Mouse (Mus musculus) stomach, embryonic 16.5 days (tissue): ENCODE measurements around the gene Pikfyve. TPM values are rescaled to one million over a fixed set of nuclear protein-coding genes. Genes with fewer than 3 reads are reported as not detected.
"Not testable (repeated sequence)": the region's sequence is repeated elsewhere in the genome, so short reads cannot be mapped to it uniquely, and the experiment has no call there.

Experiments used
- ATAC-seq: fragments of 200-750 bp; cut with Nextera tagmentation; 2 replicates; pipeline ENCODE4 v1.8.0; 2017; ENCODE audit warnings: moderate number of reproducible peaks, moderate TSS enrichment; ENCODE audit not compliant: insufficient read depth, low FRiP score
- H3K27ac ChIP-seq: fragments of 300-500 bp; sonication (generic); 2 replicates; pipeline ENCODE4 v1.5.1; 2014; ENCODE audit warnings: low read length
- H3K27me3 ChIP-seq: fragments of 300-500 bp; sonication (generic); 2 replicates; pipeline ENCODE4 v1.6.1; 2014; ENCODE audit warnings: low read length, control low read depth, mixed read lengths; ENCODE audit not compliant: control insufficient read depth, insufficient read depth
- H3K36me3 ChIP-seq: fragments of 300-500 bp; sonication (generic); 2 replicates; pipeline ENCODE4 v1.6.1; 2014; ENCODE audit warnings: low read length; ENCODE audit not compliant: control insufficient read depth, insufficient read depth
- H3K4me1 ChIP-seq: fragments of 300-500 bp; sonication (generic); 2 replicates; pipeline ENCODE4 v1.6.1; 2014; ENCODE audit warnings: low read length, control low read depth, mixed read lengths; ENCODE audit not compliant: control insufficient read depth, insufficient read depth
- H3K4me2 ChIP-seq: fragments of 300-500 bp; sonication (generic); 2 replicates; pipeline ENCODE4 v1.6.1; 2014; ENCODE audit warnings: low read depth, low read length, mixed read lengths
- H3K4me3 ChIP-seq: fragments of 300-500 bp; sonication (generic); replicated peaks from 2 replicates; pipeline ENCODE4 v1.5.1; 2014; ENCODE audit warnings: mild to moderate bottlenecking, low read length
- H3K9ac ChIP-seq: fragments of 300-500 bp; sonication (generic); 2 replicates; pipeline ENCODE4 v1.6.1; 2014; ENCODE audit warnings: low read length
- H3K9me3 ChIP-seq: fragments of 300-500 bp; sonication (generic); replicated peaks from 2 replicates; pipeline ENCODE4 v1.6.1; 2016; ENCODE audit warnings: low read length, control low read depth; ENCODE audit not compliant: control insufficient read depth
- WGBS: fragments of 180-500 bp; shearing (Covaris S2); extraction: QIAGEN DNeasy Blood & Tissue Kit; methylation state at CpG from one replicate; pipeline ENCODE4 v1.1.7; 2014; 5-methylcytosine and 5-hydroxymethylcytosine counted together
- polyA plus RNA-seq: library from polyadenylated mRNA; unstranded; fragments of >200 nt; fragmentation: Nextera tagmentation; extraction: Ambion mirVana; gene quantifications from 2 replicates; pipeline ENCODE4 v1.2.1, GENCODE M21; 2015

Gene Pikfyve
- polyA plus RNA-seq, 1 experiment from 2014 or later: 7.4 TPM

- no peak overlapping the region for H3K27ac ChIP-seq
- H3K4me1 ChIP-seq: no peaks in the 10 kb centered on the region
- no peaks in the 10 kb centered on the region for H3K27me3 ChIP-seq
- no peak for ATAC-seq
- H3K9ac ChIP-seq: no peak overlapping the region
- WGBS: 87% methylated on average over 2 of the region's 2 CpGs
- H3K9me3 ChIP-seq: no peaks in the 10 kb centered on the region
- no peaks in the 10 kb centered on the region for H3K36me3 ChIP-seq
- no peak overlapping the region for H3K4me2 ChIP-seq
- H3K4me3 ChIP-seq: no peak overlapping the region
Observed at GRCm38 (mm10) chr1:65198425-65198824, 11.9 kb downstream of the Pikfyve start.

GRCm38 (mm10) chr1:65198861-65199260 lies 12.4 kb downstream of the Pikfyve start:
- WGBS: 97% methylated on average over 2 of the region's 2 CpGs
- Histone ChIP-seq H3K36me3 (no peaks in the 10 kb centered on the region), H3K4me2 (no peak overlapping the region)

GRCm38 (mm10) chr1:65204299-65204698 lies 17.8 kb downstream of the Pikfyve start:
- H3K9ac ChIP-seq: no peak overlapping the region
- H3K4me3 ChIP-seq: no peak overlapping the region
- peaks cover 23% of the 10 kb centered on the region for H3K36me3 ChIP-seq
- ATAC-seq: no peak
- no peak overlapping the region for H3K27ac ChIP-seq
- no peak overlapping the region for H3K4me2 ChIP-seq
- 88% methylated on average over 1 of the region's 1 CpGs for WGBS
- H3K9me3 ChIP-seq: no peaks in the 10 kb centered on the region
- no peaks in the 10 kb centered on the region for H3K4me1 ChIP-seq
- no peaks in the 10 kb centered on the region for H3K27me3 ChIP-seq

More at GRCm38 (mm10) chr1:65198861-65199260, 12.4 kb downstream of the Pikfyve start:
- Histone ChIP-seq H3K4me1 (no peaks in the 10 kb centered on the region), H3K4me3 (no peak overlapping the region), H3K9me3 (no peaks in the 10 kb centered on the region), H3K27ac (no peak overlapping the region), H3K27me3 (no peaks in the 10 kb centered on the region), H3K9ac (no peak overlapping the region)
- no peak for ATAC-seq

GRCm38 (mm10) chr1:65213214-65213613 lies 26.7 kb downstream of the Pikfyve start:
- Histone ChIP-seq H3K4me1 (no peaks in the 10 kb centered on the region), H3K9ac (no peak overlapping the region), H3K4me2 (no peak overlapping the region), H3K36me3 (peaks cover 14% of the 10 kb centered on the region), H3K9me3 (peaks cover 17% of the 10 kb centered on the region), H3K27ac (no peak overlapping the region), H3K4me3 (no peak overlapping the region), H3K27me3 (no peaks in the 10 kb centered on the region)
- ATAC-seq: no peak
- WGBS: 87% methylated on average over 2 of the region's 2 CpGs

GRCm38 (mm10) chr1:65217567-65217966 lies 31.1 kb downstream of the Pikfyve start:
- no peaks in the 10 kb centered on the region for H3K4me1 ChIP-seq
- no peak overlapping the region for H3K27ac ChIP-seq
- ATAC-seq: no peak
- H3K27me3 ChIP-seq: no peaks in the 10 kb centered on the region
- no peak overlapping the region for H3K4me2 ChIP-seq
- H3K9me3 ChIP-seq: no peaks in the 10 kb centered on the region
- no peaks in the 10 kb centered on the region for H3K36me3 ChIP-seq
- no peak overlapping the region for H3K4me3 ChIP-seq
- 80% methylated on average over 2 of the region's 2 CpGs for WGBS
- no peak overlapping the region for H3K9ac ChIP-seq

GRCm38 (mm10) chr1:65217972-65218371 lies 31.5 kb downstream of the Pikfyve start:
- no peak for ATAC-seq
- no peaks in the 10 kb centered on the region for H3K36me3 ChIP-seq
- no peak overlapping the region for H3K27ac ChIP-seq
- H3K4me2 ChIP-seq: no peak overlapping the region
- no peak overlapping the region for H3K4me3 ChIP-seq
- WGBS: 91% methylated on average over 1 of the region's 1 CpGs
- no peaks in the 10 kb centered on the region for H3K4me1 ChIP-seq
- H3K9ac ChIP-seq: no peak overlapping the region
- no peaks in the 10 kb centered on the region for H3K9me3 ChIP-seq
- H3K27me3 ChIP-seq: no peaks in the 10 kb centered on the region

- H3K4me2 ChIP-seq: no peak overlapping the region
- no peak overlapping the region for H3K4me3 ChIP-seq
- 92% methylated on average over 2 of the region's 2 CpGs for WGBS
- ATAC-seq: no peak
- 0 out of 2 replicates have a peak, but pooled peaks cover 2% of the 10 kb centered on the region for H3K36me3 ChIP-seq
- no peaks in the 10 kb centered on the region for H3K27me3 ChIP-seq
- H3K9ac ChIP-seq: no peak overlapping the region
- H3K4me1 ChIP-seq: no peaks in the 10 kb centered on the region
- no peaks in the 10 kb centered on the region for H3K9me3 ChIP-seq
- H3K27ac ChIP-seq: no peak overlapping the region
Observed at GRCm38 (mm10) chr1:65223654-65224053, 37.2 kb downstream of the Pikfyve start.

- H3K36me3 ChIP-seq: 0 out of 2 replicates have a peak, but pooled peaks cover 2% of the 10 kb centered on the region
- H3K4me1 ChIP-seq: no peaks in the 10 kb centered on the region
- 93% methylated on average over 2 of the region's 2 CpGs for WGBS
- H3K4me3 ChIP-seq: no peak overlapping the region
- H3K27ac ChIP-seq: no peak overlapping the region
- no peak overlapping the region for H3K9ac ChIP-seq
- H3K4me2 ChIP-seq: no peak overlapping the region
- ATAC-seq: no peak
- no peaks in the 10 kb centered on the region for H3K9me3 ChIP-seq
- no peaks in the 10 kb centered on the region for H3K27me3 ChIP-seq
Observed at GRCm38 (mm10) chr1:65227681-65228080, 41.2 kb downstream of the Pikfyve start.

- not testable (repeated sequence) for ATAC-seq, H3K9ac ChIP-seq
- WGBS: 81% methylated on average over 3 of the region's 3 CpGs
Observed at GRCm38 (mm10) chr1:65229768-65230167, 43.3 kb downstream of the Pikfyve start.

GRCm38 (mm10) chr1:65230566-65230965 lies 44.1 kb downstream of the Pikfyve start:
- no peak overlapping the region for H3K27ac ChIP-seq
- H3K4me3 ChIP-seq: no peak overlapping the region
- H3K9ac ChIP-seq: no peak overlapping the region
- no peak for ATAC-seq
- WGBS: 73% methylated on average over 1 of the region's 1 CpGs
- H3K4me1 ChIP-seq: no peaks in the 10 kb centered on the region
- no peak overlapping the region for H3K4me2 ChIP-seq
- H3K9me3 ChIP-seq: no peaks in the 10 kb centered on the region
- no peaks in the 10 kb centered on the region for H3K27me3 ChIP-seq
- peaks cover 8% of the 10 kb centered on the region; the same call in 1 of the 2 replicates for H3K36me3 ChIP-seq

More at GRCm38 (mm10) chr1:65229768-65230167, 43.3 kb downstream of the Pikfyve start:
- H3K36me3 ChIP-seq, H3K9me3 ChIP-seq, H3K27me3 ChIP-seq, H3K4me2 ChIP-seq, H3K27ac ChIP-seq, H3K4me3 ChIP-seq, H3K4me1 ChIP-seq: not testable (repeated sequence)
